Mouse (Mus musculus): Measurements from ENCODE around the gene 5730522E02Rik. TPM values are rescaled to one million over a fixed set of nuclear protein-coding genes. Genes with fewer than 3 reads are reported as not detected.

5730522E02Rik gene
- polyA plus RNA-seq, 1 experiment from 2014 or later: 12.8 TPM

DNA sequence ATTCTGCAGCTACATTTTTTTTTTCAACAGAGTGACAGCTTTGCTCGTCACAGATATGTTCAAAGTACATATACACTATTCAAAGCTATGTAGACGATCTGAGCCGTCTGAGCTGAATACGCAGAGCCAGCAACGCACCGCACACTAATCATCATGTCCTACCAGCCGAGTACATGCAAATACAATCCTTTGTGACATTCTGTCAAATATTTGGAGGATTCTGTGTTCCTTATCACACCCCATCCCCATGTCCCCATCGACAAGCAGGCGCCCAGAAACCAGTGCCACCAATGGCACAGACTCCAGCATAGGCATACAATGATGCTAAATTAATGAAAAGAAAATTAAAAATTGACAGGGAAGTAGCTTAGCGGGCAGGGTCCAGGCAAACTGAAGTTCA lies 356.3 kb downstream of the 5730522E02Rik start:
- Histone ChIP-seq H3K4me2 (ENCODE audit: low read length) (peak overlapping the region; percentile 30; the same call in 1 of the 2 replicates), H3K9ac (ENCODE audit: low read depth, low read length) (peak overlapping the region; percentile 32; the same call in 1 of the 2 replicates), H3K27me3 (ENCODE audit: control insufficient read depth, insufficient read depth, low read depth, low read length) (no peaks in the 10 kb centered on the region), H3K36me3 (ENCODE audit: control insufficient read depth, insufficient read depth, low read length) (no peaks in the 10 kb centered on the region), H3K4me1 (ENCODE audit: control insufficient read depth, insufficient read depth, low read length) (peaks cover 34% of the 10 kb centered on the region), H3K4me3 (ENCODE audit: low read depth, low read length) (no peak overlapping the region), H3K9me3 (replicated peaks; ENCODE audit: control insufficient read depth, low read length, poor library complexity, severe bottlenecking) (no peaks in the 10 kb centered on the region), H3K27ac (ENCODE audit: low read length) (peak overlapping the region; percentile 61)
- ATAC-seq: 0 out of 2 replicates have a peak, but pooled peaks have one; percentile 38
- WGBS: 21% methylated on average over 10 of the region's 10 CpGs

DNA sequence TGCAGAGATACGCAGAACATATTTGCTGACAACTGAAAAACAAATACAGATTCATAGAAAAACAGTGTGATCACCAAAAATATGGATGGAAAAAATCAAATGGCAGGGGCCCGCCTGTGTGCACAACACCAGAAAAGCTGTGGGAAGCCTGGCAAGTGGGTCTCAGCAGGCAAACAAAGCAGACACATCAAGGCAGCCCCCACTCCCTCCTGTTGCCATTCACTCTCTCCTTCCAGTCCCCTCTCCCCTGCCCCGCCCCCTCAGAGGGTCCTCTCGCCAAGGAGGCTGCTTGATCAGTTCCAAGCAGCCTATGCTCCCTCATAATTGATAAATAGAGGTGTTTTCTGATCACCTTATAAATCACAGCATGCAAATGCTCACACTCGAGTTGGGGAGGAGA lies 357.5 kb downstream of the 5730522E02Rik start:
- no peak overlapping the region for H3K4me3 ChIP-seq (ENCODE audit: low read depth, low read length)

DNA sequence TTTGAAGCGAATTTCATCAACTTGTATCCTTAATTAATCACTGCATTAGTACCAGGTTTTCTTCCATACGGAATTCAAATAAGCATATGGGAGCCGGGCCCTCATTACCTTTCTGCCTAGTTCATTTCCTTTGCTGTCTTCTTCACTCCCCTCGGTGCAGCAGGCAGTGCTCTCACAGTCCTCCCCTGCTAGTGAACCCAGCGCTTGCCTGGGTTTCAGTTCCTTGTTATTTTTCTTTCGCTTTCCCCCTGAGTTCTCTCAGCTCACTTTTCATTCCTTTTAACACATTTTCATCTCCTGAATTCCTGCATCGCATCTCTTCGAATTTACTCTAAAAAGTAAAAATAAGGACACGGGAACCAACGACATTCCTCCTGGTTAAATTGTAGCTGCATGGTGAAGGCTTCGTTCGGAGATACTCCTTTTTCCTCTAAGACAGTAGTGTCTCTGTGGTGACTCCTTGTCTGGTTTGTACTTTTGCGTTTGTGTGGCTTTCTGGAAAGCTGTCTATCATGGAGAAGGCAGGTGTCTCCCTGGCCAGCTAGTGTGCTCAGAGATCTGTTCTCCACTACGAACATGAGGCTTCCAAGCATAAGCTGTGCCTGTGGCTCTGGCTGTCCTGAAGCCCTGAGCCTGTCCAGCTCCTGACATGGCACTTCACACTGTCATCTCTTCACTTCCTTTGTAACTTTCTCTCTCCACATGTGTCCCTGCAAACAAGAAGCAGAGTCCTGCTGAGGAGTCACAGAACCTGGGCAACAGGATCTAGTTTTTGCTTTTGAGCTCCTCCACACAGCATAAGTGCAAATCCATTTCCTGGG lies 361.5 kb downstream of the 5730522E02Rik start:
- Histone ChIP-seq H3K27ac (ENCODE audit: low read length) (no peak overlapping the region), H3K4me3 (ENCODE audit: low read depth, low read length) (no peak overlapping the region), H3K4me2 (ENCODE audit: low read length) (no peak overlapping the region), H3K27me3 (ENCODE audit: control insufficient read depth, insufficient read depth, low read depth, low read length) (no peaks in the 10 kb centered on the region), H3K9me3 (replicated peaks; ENCODE audit: control insufficient read depth, low read length, poor library complexity, severe bottlenecking) (no peaks in the 10 kb centered on the region), H3K4me1 (ENCODE audit: control insufficient read depth, insufficient read depth, low read length) (peaks cover 6% of the 10 kb centered on the region; the same call in 1 of the 2 replicates), H3K36me3 (ENCODE audit: control insufficient read depth, insufficient read depth, low read length) (no peaks in the 10 kb centered on the region), H3K9ac (ENCODE audit: low read depth, low read length) (no peak overlapping the region)
- 70% methylated on average over 14 of the region's 14 CpGs for WGBS
- no peak for ATAC-seq

More for the DNA sequence above, 357.5 kb downstream of the 5730522E02Rik start:
- Histone ChIP-seq H3K4me2 (ENCODE audit: low read length) (no peak overlapping the region), H3K9ac (ENCODE audit: low read depth, low read length) (0 out of 2 replicates have a peak overlapping the region, but pooled peaks have one; percentile 26), H3K27me3 (ENCODE audit: control insufficient read depth, insufficient read depth, low read depth, low read length) (no peaks in the 10 kb centered on the region), H3K27ac (ENCODE audit: low read length) (peak overlapping the region; percentile 59), H3K9me3 (replicated peaks; ENCODE audit: control insufficient read depth, low read length, poor library complexity, severe bottlenecking) (no peaks in the 10 kb centered on the region), H3K4me1 (ENCODE audit: control insufficient read depth, insufficient read depth, low read length) (peaks cover 34% of the 10 kb centered on the region), H3K36me3 (ENCODE audit: control insufficient read depth, insufficient read depth, low read length) (no peaks in the 10 kb centered on the region)
- 20% methylated on average over 5 of the region's 5 CpGs for WGBS
- ATAC-seq: 0 out of 2 replicates have a peak, but pooled peaks have one; percentile 19

DNA sequence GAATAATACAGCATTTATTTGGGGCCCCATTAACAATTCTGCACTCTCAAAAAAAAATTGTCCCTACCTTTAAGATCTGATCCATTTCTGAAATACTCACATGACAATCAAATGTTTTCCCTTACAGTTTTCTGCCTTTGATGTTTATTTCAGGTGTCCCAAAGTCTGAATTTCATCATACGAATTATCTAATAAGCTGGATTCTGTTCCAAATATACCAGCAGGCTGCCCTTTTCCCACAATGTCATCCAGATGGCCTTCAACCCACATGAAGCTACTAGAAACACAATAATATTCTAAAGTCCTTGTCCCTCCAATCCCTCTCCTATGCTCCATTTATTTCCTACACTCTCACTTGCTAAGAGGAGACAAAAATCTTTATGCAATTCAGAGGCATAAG lies 372.1 kb downstream of the 5730522E02Rik start:
- H3K36me3 ChIP-seq (ENCODE audit: control insufficient read depth, insufficient read depth, low read length): no peaks in the 10 kb centered on the region
- no peak overlapping the region for H3K27ac ChIP-seq (ENCODE audit: low read length)
- H3K9me3 ChIP-seq (replicated peaks; ENCODE audit: control insufficient read depth, low read length, poor library complexity, severe bottlenecking): no peaks in the 10 kb centered on the region
- ATAC-seq: no peak
- no peak overlapping the region for H3K4me3 ChIP-seq (ENCODE audit: low read depth, low read length)
- no peaks in the 10 kb centered on the region for H3K4me1 ChIP-seq (ENCODE audit: control insufficient read depth, insufficient read depth, low read length)
- no peak overlapping the region for H3K4me2 ChIP-seq (ENCODE audit: low read length)
- WGBS: 87% methylated on average over 1 of the region's 1 CpGs
- H3K9ac ChIP-seq (ENCODE audit: low read depth, low read length): no peak overlapping the region
- no peaks in the 10 kb centered on the region for H3K27me3 ChIP-seq (ENCODE audit: control insufficient read depth, insufficient read depth, low read depth, low read length)

DNA sequence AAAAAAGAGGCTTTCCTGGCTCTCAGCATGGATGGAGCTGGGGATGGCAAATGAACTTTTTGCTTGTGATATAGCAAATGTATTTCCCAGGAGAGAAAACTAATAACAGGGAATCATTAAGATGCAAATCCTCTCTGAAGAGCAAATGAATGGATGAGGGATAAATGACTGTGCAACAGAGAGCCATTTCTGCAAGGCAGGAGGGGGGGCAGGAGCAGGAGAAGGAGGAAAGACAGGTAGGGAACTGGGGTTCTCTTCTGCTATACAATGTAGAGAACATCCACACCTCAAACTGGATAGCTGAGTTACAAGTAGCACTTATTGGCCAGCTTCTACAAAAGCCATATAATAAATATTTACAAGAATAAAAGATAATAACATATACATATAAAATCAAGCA lies 390.8 kb downstream of the 5730522E02Rik start:
- Histone ChIP-seq H3K4me1 (ENCODE audit: control insufficient read depth, insufficient read depth, low read length) (no peaks in the 10 kb centered on the region; the same call in 1 of the 2 replicates), H3K36me3 (ENCODE audit: control insufficient read depth, insufficient read depth, low read length) (no peaks in the 10 kb centered on the region), H3K27ac (ENCODE audit: low read length) (no peak overlapping the region), H3K9ac (ENCODE audit: low read depth, low read length) (no peak overlapping the region), H3K4me3 (ENCODE audit: low read depth, low read length) (no peak overlapping the region), H3K9me3 (replicated peaks; ENCODE audit: control insufficient read depth, low read length, poor library complexity, severe bottlenecking) (no peaks in the 10 kb centered on the region), H3K4me2 (ENCODE audit: low read length) (no peak overlapping the region), H3K27me3 (ENCODE audit: control insufficient read depth, insufficient read depth, low read depth, low read length) (no peaks in the 10 kb centered on the region)
- no peak for ATAC-seq

DNA sequence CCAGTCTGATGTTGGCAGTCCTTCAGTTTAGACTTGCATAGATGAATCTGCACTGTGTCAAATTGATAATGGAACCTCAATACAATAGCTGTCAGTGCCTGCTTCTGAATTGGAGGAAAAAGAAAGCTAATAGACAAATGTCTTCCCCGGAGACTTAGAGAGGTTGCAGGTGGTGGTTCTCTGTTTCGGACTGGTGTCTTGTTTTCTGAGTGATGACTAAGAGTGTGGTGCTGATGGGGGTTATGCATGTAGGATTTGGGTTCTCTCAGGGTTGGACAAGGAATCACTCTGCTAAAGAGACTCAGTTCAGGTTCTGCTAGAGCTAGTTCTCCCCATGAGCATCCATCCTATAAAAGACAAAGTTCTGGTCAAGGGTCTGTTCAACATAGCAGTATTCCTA lies 397.1 kb downstream of the 5730522E02Rik start:
- Histone ChIP-seq H3K4me3 (ENCODE audit: low read depth, low read length) (no peak overlapping the region), H3K9me3 (replicated peaks; ENCODE audit: control insufficient read depth, low read length, poor library complexity, severe bottlenecking) (no peaks in the 10 kb centered on the region), H3K27ac (ENCODE audit: low read length) (no peak overlapping the region), H3K36me3 (ENCODE audit: control insufficient read depth, insufficient read depth, low read length) (no peaks in the 10 kb centered on the region), H3K4me1 (ENCODE audit: control insufficient read depth, insufficient read depth, low read length) (no peaks in the 10 kb centered on the region), H3K9ac (ENCODE audit: low read depth, low read length) (no peak overlapping the region), H3K4me2 (ENCODE audit: low read length) (no peak overlapping the region), H3K27me3 (ENCODE audit: control insufficient read depth, insufficient read depth, low read depth, low read length) (no peaks in the 10 kb centered on the region)
- no peak for ATAC-seq
- WGBS: 68% methylated on average over 2 of the region's 2 CpGs

DNA sequence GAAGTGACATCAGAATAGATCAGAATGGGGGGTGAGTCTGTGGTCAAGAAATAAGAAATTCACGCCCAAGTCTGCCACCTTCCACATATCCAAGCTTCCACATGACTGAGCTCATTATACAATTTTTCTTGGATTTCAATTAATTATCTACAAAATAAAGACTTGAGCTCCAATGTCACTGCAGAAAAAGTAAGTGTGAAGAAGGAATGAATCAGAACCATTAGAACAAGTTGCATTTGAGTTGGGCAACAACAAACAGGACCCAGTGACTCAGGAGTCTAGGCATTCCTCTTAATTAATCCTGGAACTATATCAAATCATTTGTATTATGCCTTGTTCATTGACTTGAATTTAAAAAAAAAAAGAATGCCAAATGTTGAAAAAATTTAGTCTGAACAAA lies 422.9 kb downstream of the 5730522E02Rik start:
- Histone ChIP-seq H3K4me3 (ENCODE audit: low read depth, low read length) (no peak overlapping the region), H3K27me3 (ENCODE audit: control insufficient read depth, insufficient read depth, low read depth, low read length) (no peaks in the 10 kb centered on the region), H3K27ac (ENCODE audit: low read length) (no peak overlapping the region), H3K9ac (ENCODE audit: low read depth, low read length) (no peak overlapping the region), H3K4me2 (ENCODE audit: low read length) (no peak overlapping the region), H3K36me3 (ENCODE audit: control insufficient read depth, insufficient read depth, low read length) (no peaks in the 10 kb centered on the region), H3K4me1 (ENCODE audit: control insufficient read depth, insufficient read depth, low read length) (no peaks in the 10 kb centered on the region), H3K9me3 (replicated peaks; ENCODE audit: control insufficient read depth, low read length, poor library complexity, severe bottlenecking) (no peaks in the 10 kb centered on the region)
- no peak for ATAC-seq
- 85% methylated on average over 1 of the region's 1 CpGs for WGBS

DNA sequence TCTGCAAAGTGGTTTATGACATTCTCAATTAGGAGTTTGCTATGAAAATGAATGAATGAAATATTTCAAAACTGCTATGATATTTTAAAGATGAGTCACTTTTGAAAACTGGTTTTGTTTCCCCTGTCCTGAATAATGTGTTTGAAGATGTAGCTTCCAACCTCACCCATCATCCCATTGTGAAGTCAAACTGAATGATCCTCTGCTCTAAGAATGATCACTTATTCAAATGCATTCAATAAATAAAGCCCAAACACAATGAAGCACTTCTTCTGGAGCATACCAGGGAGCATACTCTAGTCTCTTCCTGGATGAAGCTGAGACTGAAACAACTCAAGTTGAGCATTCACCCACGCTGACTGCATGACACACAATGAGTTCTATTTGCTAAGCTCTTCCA lies 438.3 kb downstream of the 5730522E02Rik start:
- no peaks in the 10 kb centered on the region for H3K27me3 ChIP-seq (ENCODE audit: control insufficient read depth, insufficient read depth, low read depth, low read length)
- no peaks in the 10 kb centered on the region for H3K4me1 ChIP-seq (ENCODE audit: control insufficient read depth, insufficient read depth, low read length)
- no peak overlapping the region for H3K27ac ChIP-seq (ENCODE audit: low read length)
- H3K36me3 ChIP-seq (ENCODE audit: control insufficient read depth, insufficient read depth, low read length): no peaks in the 10 kb centered on the region
- no peak for ATAC-seq
- H3K9ac ChIP-seq (ENCODE audit: low read depth, low read length): no peak overlapping the region
- no peak overlapping the region for H3K4me3 ChIP-seq (ENCODE audit: low read depth, low read length)
- H3K9me3 ChIP-seq (replicated peaks; ENCODE audit: control insufficient read depth, low read length, poor library complexity, severe bottlenecking): peaks cover 3% of the 10 kb centered on the region; the same call in 1 of the 2 replicates
- WGBS: 72% methylated on average over 1 of the region's 1 CpGs
- H3K4me2 ChIP-seq (ENCODE audit: low read length): no peak overlapping the region

DNA sequence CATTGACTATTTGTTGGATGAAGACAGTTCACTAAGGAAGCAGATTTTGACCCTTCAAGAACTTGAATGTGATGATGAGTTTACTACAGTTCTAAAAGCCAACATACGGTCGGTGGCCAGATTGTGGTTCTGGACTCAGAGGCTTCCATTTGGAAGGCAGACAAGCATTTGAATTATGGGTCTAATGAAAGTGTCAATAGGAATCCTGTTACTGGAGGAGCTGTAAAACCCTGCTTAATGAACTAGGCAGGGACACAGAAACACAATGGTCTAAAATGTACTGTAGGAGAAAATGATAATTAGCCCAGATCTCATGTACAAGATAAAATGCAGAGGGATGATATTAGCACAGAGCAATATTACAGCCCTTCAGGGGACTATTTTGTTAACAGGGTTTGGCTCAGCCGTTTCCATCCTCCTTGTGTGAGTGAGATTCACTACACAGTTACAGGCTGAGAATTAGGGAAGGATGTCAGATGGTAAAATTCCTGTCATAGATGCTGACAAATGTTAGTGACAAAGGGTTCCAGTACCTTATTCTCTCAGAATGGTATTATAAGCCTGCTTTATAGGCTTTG lies 439.5 kb downstream of the 5730522E02Rik start:
- no peak overlapping the region for H3K9ac ChIP-seq (ENCODE audit: low read depth, low read length)
- 82% methylated on average over 3 of the region's 3 CpGs for WGBS
- peaks cover 3% of the 10 kb centered on the region; the same call in 1 of the 2 replicates for H3K9me3 ChIP-seq (replicated peaks; ENCODE audit: control insufficient read depth, low read length, poor library complexity, severe bottlenecking)
- no peak for ATAC-seq
- H3K4me2 ChIP-seq (ENCODE audit: low read length): no peak overlapping the region
- H3K27me3 ChIP-seq (ENCODE audit: control insufficient read depth, insufficient read depth, low read depth, low read length): no peaks in the 10 kb centered on the region
- no peak overlapping the region for H3K4me3 ChIP-seq (ENCODE audit: low read depth, low read length)
- no peak overlapping the region for H3K27ac ChIP-seq (ENCODE audit: low read length)
- no peaks in the 10 kb centered on the region for H3K36me3 ChIP-seq (ENCODE audit: control insufficient read depth, insufficient read depth, low read length)
- H3K4me1 ChIP-seq (ENCODE audit: control insufficient read depth, insufficient read depth, low read length): no peaks in the 10 kb centered on the region
